Comparison of ENCODE assay signal across 9 mouse cellular contexts in the genomic region with DNA sequence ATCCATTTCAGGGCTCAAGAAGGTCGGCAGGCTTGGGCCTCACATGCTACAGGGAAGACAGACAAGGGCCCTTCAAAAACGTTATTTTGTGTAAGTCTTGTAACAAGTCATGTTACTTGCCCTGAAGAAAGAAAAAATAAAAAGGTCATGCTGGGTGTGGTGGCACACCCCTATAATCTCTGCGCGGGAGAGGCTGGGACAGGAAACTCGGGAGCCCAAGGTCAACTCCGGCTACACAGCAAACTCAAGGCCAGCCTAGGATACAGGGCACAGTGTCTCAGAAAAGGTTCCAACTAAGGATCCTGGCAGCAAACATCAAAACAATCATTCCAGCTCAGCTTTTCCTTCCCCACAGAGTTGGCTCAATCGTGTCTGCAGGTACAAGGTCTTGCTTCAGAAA.
DNase-seq lines count a peak whose midpoint lies in the region; ATAC-seq and TF ChIP-seq lines count a peak whose summit lies in the region.
"Had no signal": no experiment of that assay in that cellular context is flagged by ENCODE, and none has a peak within 500 bp of the region (broad histone marks: within the 10 kb centered on the region; RNA-seq: fewer than 3 reads in every experiment).

No protein-coding gene starts in this region.

- no peaks in the 10 kb centered on the region for H3K79me2 ChIP-seq in heart, adult 2 months (replicated peaks; ENCODE audit: control insufficient read depth, insufficient read depth, low read length)

- H3K4me3 ChIP-seq in heart, adult 2 months, result no peak overlapping the region
- no peak overlapping the region for H3K4me3 ChIP-seq in forebrain, embryonic 16.5 days (replicated peaks; ENCODE audit: low read length)

- H3K9me3 ChIP-seq in forebrain, embryonic 16.5 days (ENCODE audit: control insufficient read depth, low read length), result no peaks in the 10 kb centered on the region

- H3K36me3 ChIP-seq in heart, adult 2 months (ENCODE audit: control insufficient read depth, insufficient read depth, low read length), result no peaks in the 10 kb centered on the region
- H3K36me3 ChIP-seq in forebrain, embryonic 16.5 days (ENCODE audit: control insufficient read depth, insufficient read depth), result no peaks in the 10 kb centered on the region

- 21% methylated on average over 7 of the region's 7 CpGs for WGBS in heart, adult 2 months
- WGBS in forebrain, embryonic 16.5 days, result 59% methylated on average over 7 of the region's 7 CpGs
- WGBS in large intestine, adult 2 months, result 23% methylated on average over 7 of the region's 7 CpGs

- intact Hi-C loops in heart, adult 2 months (cut with DNase I), result no loop called here
- intact Hi-C loops in heart, postnatal 36 days (cut with DNase I), result no loop called here
- intact Hi-C loops in gastrocnemius, postnatal 36 days (cut with DNase I), result no loop called here

- H3K4me1 ChIP-seq in heart, adult 2 months (ENCODE audit: control insufficient read depth, insufficient read depth, low read length), result peaks cover 5% of the 10 kb centered on the region
- H3K4me1 ChIP-seq in forebrain, embryonic 16.5 days (replicated peaks; ENCODE audit: control insufficient read depth, insufficient read depth, low read length), result peaks cover 37% of the 10 kb centered on the region

- no peak for ATAC-seq in forebrain, embryonic 16.5 days

- H3K9ac ChIP-seq in heart, adult 2 months (ENCODE audit: low read depth, low read length), result no peak overlapping the region
- H3K9ac ChIP-seq in forebrain, embryonic 16.5 days (replicated peaks; ENCODE audit: low read depth, low read length), result no peak overlapping the region

- TF ChIP-seq CTCF in heart, adult 2 months (IDR thresholded peaks at IDR 0.05), result no peak

- TF ChIP-seq POLR2A in heart, adult 2 months (IDR thresholded peaks at IDR 0.05; ENCODE audit: insufficient read depth, low read depth, low read length), result no peak

- no peak for TF ChIP-seq EP300 in heart, adult 2 months (IDR thresholded peaks at IDR 0.05; ENCODE audit: insufficient read depth, low read depth, low read length)

- no peaks in the 10 kb centered on the region for H3K27me3 ChIP-seq in heart, adult 2 months (ENCODE audit: control insufficient read depth, insufficient read depth, low read length)
- no peaks in the 10 kb centered on the region for H3K27me3 ChIP-seq in forebrain, embryonic 16.5 days (replicated peaks; ENCODE audit: control insufficient read depth, insufficient read depth, low read length)

- peak overlapping the region; percentile 68 for H3K27ac ChIP-seq in heart, adult 2 months
- peak overlapping the region; percentile 56 for H3K27ac ChIP-seq in forebrain, embryonic 16.5 days (ENCODE audit: low read length)

- peak in 1 of 2 experiments; percentile 45 for DNase-seq in heart, adult 2 months
- no peak for DNase-seq in heart, postnatal 36 days
- peak; percentile 19 for DNase-seq in adipocyte (ENCODE audit: low spot score)
- DNase-seq in large intestine, adult 2 months (ENCODE audit: low read depth, low spot score), result peak; percentile 48
- no peak for DNase-seq in T-cell, adult 2 months (ENCODE audit: low spot score)
- no peak for DNase-seq in spleen, adult 18-20 months
- DNase-seq in gastrocnemius, postnatal 36 days, result no peak
- DNase-seq: kidney, postnatal 10 days had no signal

- H3K4me2 ChIP-seq in forebrain, embryonic 16.5 days (ENCODE audit: low read length), result no peak overlapping the region

Comparison
In these comparisons a context has a peak if more than half of its experiments do, and no peak if none do; other contexts are left out.
1. DNase-seq: peak in adipocyte (single experiment) and large intestine, adult 2 months (single experiment); none in heart, postnatal 36 days (0 of 2), T-cell, adult 2 months (single experiment), spleen, adult 18-20 months (0 of 2) and gastrocnemius, postnatal 36 days (0 of 2).